Mouse (Mus musculus) granulocyte monocyte progenitor cell, adult 5-6 weeks (primary cell): ENCODE data around the gene Cap2. TPM values are rescaled to one million over a fixed set of nuclear protein-coding genes. Genes with fewer than 3 reads are reported as not detected.

ENCODE experiments used
- ATAC-seq: replicated peaks from 2 replicates; pipeline ENCODE4 v1.8.0; 2016; ENCODE audit warnings: mild to moderate bottlenecking, moderate TSS enrichment, inconsistent platforms; ENCODE audit not compliant: poor library complexity, severe bottlenecking
- total RNA-seq, 2 experiments: library from RNA; stranded (forward) in 1 of 2; stranded (reverse) in 1 of 2; fragments of 200-712, 200-1000 nt in 1 of 2; fragments of >200 nt in 1 of 2; fragmentation: Nextera tagmentation in 1 of 2; gene quantifications; 2 replicates each; pipeline ENCODE4 v1.2.3; 2014 to 2017

Gene Cap2
- total RNA-seq, 2 experiments from 2014 or later, result not detected

DNA sequence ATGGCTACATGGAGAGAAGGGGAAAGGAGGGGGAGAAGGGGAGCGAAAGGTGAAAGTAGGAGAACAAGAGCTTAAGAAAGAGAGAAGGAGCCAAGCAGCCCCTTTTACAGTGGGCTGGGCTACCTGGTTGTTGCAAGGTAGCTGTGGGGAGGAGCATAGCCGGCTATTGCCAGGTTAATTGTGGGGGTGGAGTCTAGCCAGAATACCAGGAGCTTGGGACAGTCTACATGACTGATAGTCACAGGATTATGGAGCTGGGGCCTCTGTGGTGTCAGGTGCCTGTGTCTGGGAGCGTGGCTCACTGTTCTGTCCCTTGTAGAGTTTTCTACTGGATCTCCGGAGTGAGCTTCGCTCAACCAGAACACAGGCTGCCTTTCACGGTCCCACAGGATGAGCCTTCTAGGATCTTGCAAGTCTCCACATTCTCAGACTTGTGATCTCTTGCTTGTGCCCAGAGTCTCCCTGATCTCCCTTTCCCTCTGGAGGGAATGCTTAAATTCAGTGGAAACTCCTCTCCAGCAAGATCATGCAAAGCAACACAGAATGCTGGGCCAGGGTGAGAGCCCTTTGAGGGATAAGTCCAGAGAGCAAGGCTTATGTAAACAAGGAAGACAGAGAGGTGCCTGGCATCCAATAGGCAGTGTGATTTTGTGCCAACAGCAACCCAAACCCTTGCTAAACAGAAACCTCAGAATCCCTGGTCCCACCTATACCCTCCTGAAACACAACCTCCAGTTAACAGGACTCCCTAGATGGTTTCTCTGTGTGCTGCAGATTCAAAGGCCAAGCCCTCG is 119.5 kb downstream of the Cap2 start:
- no peak for ATAC-seq

DNA sequence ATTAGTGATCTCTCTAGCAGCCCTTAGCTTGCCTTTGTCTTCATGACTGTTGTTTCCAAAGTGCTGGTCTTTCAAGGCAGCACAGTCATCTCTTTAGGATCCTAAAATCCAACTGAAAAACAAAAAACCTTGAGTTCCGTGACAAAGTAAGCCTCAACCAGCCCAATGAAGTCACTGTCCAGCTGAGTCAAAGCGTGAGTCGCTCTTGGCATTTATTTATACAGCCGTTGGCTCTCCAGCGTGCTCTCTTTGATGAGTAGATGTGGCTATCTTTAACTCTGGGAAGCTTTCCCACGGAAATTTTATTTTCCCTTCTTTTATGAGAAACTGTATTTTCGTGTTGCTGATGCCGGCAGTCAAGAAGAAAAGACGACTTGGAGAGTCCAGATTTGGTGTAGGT is 125.0 kb downstream of the Cap2 start:
- no peak for ATAC-seq

DNA sequence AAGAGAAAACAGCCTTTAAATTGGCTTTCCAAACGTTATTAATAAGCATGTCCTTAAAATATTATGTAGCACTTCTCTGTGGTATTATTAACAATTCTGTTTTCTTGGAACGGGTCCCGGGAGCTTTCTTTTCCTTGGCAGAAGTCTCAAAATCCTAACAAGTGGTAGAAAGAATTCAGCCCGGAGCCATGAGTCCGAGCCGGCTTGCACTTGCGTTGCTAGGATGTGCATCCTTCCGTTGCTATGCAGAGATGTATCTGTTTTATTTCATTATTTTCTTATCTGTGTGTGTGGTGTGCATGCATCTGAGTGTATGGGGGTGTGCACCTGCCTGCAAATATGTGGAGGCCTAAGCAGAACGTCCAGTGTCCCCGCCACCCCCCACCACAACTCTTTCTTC is 126.2 kb downstream of the Cap2 start:
- no peak for ATAC-seq

DNA sequence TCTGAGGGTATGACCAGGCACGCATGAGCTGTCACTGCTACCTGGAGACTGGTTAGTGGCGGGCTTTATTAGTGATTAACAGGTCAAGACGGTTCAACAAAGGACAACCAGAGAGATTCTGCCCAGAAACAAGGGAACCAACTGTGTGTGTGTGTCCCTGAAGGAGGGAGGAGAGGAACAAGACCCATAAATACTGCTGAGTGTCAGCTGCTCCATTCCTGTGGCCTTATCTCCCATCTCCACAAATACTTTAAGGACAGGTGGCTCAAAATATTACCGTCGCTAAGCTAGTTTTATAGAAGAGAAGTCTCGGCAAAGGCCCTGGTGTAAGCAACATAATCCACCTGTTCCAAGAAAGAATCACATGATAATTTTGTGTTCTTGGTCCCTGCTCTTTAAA is 127.7 kb downstream of the Cap2 start:
- ATAC-seq, result no peak

DNA sequence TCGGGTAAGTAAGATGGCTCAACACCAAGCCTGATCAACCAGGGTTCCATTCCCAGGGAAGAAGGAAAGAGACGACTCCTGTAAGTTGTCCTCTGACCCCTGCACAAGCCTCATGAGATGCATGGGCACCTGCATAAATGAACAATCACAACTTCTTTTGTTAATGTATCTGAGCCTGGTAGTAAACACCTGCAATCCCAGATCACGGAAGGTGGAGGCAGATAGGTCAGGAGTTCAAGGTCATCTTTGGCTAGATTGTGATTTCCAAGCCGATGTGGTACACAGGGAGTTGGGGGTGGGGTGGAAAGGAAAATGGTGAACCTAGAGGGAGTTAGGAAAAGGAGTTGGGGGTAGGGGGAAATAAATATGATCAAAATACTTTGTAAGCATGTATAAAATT is 131.1 kb downstream of the Cap2 start:
- no peak for ATAC-seq

DNA sequence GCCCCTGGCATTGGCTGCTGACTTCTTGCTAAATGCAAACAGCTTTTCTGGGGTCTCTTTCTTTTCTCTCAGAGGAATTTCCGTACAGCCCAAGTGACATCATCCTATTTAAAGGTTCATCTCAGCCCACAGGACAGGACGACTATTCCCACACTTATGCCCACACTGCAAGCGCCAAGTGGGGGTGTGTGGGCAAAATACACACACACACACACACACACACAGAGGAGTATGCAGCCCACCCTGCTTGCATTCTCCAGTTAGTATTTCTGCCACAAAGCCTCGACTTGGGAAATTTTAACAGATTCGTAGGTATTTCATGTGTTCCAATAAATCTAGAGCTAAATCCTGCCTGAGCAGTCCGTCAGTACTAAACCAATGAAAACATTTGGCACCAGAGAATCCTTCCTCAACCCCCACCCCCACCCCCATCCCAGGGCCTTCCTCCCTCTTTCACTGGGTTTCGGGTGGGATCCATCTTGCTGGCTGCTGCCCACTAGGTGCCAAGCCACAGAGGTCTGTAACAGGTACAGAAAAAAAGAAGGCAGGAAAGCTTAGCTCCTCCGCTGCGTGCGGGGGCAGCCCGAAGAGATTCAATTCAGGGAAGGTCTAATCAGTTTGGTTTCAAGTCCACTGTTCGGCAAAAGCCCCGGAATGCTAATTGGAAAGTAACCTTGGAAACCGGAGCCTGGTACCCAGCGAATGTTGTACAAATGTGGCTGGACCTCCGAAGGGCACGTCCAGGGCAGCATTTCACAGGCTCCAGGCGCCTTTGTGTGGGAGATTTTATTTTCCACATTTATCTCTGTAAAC is 131.9 kb downstream of the Cap2 start:
- ATAC-seq, result no peak

DNA sequence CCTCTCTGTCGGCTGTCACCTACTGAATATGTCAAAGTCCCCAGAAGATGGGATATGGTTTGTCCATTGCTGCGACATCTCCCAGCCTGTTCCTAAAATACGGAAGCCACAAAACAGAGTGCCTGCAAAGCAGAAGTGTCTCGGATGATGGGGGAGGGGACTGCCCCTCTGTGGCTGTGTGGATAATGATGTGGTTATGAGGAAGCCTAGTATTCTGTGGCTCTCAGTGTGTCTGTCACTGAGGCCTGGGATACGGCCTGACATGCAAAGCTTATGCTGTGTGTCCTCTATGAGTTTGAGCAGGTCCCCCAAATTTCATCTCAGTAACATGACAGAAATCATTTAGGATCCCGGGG is 132.5 kb downstream of the Cap2 start:
- peak; percentile 99 for ATAC-seq

DNA sequence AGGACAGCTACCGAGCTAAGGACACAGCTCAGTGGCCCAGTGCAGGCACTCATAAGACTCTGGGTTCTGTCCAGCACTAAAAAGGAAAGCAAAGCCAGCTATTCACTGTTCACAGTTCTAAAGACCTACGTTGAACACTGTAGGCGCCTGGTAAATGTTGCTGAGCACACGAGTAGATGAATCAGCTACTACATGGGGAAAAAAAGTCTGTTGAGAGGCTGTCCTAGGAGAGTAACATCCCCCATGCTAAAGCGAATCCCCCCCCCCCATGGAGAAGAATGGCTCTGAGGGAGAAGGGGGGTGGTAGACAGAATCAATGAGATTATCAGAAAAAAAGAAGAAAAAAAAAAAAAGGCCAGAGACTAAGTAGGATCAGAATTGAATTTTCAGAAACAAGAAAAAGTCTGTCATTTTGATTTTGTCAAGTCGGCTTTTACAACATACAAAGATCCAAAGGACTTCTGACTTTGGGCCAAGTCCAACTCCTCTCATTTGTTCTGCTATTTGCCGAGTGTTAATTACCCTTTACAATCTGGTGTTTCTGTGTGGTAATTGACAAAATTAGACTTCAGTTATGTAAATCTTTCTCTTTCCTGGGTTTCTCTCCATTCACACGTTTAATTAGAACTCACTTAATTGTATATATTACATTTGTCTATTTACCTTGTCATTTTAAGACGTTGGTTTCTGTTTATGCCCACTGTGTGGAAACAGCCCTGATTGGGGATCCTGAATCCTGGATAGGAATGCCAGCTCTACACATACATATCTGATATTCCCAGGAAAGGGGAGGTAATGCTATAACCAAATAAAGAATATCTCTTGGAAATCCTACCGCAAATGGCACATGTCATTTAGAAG is 139.2 kb downstream of the Cap2 start:
- no peak for ATAC-seq

DNA sequence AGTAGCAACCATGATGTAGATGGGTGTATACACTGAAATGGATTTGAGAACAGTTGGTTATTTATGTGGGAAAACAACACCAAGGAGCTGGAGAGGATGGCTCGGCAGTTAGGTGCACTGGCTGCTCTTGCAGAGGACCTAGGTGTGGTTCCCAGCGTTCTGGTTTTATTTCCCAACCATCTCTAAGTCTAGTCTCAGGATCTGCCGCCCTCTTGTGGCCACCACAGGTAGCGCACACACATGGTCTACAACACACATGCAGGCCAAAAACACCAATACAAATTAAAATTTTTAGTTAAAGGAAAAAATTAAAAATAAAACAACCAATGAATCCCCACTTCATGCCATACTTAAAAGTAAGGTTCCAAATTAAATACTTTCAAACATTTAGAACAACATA is 140.7 kb downstream of the Cap2 start:
- ATAC-seq, result no peak

DNA sequence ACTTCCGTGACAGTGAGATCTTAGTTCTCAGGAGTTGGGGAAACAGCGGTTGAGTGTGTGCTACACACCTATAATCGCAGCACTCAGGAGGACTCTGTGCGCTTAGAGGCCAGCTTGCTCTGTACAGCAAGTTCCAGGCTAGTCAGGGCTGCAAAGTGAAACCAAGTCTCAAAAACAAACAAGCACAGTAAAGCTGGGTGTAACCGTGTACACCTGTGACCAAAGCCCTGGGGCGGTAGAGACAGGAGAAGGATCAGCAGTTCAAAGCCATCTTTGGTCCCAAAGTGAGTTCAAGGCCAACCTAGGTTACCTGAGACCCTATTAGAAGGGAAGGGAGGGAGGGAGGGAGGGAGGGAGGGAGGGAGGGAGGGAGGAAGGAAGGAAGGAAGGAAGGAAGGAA is 142.5 kb downstream of the Cap2 start:
- no peak for ATAC-seq

DNA sequence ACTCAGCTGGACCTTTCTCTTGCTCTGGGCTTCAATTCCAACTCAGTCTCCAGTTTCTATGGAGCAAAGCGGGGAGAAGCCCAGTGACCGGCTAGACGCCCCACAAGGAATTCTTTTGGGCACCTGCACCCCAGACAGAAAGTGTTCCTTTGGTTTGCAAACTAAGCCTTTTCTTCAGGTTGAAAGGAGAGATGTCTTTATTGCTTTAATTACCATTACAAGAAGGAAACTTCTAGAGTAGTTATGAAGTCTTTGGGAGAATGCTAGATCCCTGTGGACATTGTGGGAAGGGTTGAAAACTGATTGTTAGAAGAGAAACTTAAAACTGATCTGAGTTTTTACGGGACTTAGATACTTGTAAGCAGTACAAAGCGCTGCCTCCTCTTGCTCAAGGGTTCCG is 143.8 kb downstream of the Cap2 start:
- no peak for ATAC-seq

DNA sequence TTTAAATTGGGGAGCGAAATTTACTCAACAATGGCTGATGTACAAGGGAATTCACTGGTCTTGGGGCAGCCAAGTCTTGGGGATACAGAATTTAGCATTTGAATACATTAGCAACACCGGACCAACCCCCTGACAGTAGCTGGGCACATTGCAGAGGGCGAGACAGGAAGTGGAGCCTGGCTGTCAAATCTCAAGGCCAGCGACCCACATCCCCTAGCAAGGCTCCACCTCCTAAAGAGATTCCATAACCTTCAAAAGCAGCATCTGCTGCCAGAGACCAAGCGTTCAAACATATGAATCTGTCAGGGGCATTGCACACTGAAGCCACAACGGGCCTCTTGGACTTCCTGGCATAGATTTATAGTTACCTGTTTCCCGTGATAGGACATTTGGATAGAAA is 150.2 kb downstream of the Cap2 start:
- no peak for ATAC-seq

DNA sequence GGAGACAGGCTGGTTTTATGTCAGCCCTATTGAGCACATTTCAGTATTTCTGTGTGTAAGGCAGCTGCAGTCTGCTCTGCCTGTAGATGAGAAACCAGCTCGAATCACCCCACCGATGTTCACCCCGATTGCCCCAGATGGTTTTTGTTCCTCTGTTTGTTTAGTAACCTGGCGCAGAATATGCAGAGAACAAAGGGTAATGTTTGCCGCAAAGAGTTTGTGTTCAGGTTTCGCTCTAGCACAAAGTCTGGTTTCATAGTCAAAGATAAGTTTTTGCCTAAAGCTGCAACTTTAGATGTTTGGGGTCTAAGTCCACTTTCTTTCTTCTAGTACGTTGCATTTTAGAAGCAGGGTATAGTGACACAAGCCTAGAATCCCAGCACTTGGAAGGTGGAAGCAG is 151.0 kb downstream of the Cap2 start:
- no peak for ATAC-seq

DNA sequence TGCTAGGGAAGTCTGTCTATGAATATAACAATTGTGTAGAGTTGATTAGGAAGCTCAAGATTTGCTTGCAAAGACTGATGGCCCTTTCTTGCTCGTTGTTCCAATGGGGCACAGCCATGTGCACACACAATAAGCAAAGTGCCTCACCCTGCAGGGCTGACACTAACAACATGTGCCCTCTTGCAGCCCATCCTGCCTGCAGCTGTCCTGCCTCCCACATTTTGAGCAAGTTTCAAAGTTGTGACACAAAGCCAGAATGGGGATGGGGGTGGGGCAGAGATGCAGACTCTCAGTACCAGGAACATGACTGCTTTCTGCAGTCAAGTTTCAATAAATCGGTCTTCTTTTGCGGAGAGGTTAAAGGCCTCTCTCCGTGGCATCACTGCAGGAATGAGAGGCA is 152.0 kb downstream of the Cap2 start:
- ATAC-seq, result no peak

DNA sequence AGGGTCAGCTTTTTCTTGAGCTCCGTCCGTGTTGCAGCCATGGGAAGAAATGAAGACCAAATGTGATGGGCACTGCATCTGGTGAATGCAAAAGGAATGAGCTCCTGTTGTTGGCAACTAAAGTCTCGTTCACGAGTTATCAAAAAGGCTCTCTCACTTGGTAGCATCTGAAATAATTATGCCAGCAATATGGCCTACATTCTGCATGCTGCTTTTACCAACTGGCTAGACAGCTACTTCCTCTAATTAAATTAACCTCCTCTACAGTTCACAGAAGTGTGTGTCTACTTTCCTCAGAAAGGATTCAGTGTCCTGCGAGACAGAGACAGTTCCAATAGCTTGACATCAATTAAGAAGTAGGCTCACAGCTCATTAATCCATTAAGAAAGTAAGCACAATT is 152.9 kb downstream of the Cap2 start:
- no peak for ATAC-seq

DNA sequence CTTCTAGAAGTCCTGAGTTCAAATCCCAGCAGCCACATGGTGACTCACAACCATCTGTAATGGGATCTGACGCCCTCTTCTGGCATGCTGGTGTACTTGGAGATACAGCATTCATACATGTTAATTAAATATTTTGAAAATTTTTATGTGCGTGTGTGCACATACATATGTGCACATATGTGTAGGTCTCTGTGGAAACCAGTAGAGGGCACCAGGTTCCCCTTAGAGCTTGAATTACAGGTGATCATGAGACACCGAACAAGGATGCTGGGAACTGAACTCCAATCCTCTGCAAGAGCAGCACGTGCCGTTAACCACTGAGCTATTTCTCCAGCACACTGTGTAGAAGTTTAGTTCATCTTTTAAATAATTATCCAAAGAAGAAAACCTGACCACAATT is 157.6 kb downstream of the Cap2 start:
- no peak for ATAC-seq

DNA sequence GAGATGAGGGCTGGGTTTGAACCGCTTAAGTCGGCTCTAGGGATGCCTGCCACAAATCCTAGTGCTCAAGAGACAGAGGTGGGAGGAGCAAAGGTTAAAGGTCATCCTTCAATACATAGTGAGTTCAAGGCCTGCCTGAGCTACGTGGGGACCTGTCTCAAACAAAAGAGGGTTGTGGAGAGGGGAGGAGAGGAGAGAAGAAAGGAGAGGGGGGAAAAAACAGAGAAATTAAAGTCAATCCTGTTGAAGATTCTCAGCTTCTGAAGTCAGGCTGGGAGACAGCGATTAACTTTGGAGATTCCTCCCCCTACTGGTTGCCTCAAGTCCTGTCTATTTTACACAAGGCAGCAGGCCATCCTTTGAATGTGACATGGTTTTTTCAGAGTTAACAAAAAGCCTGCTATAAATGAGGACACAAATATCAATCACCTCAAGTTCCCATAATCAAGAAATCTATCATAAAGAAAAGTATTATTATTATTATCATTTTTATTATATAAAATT is 161.9 kb downstream of the Cap2 start:
- ATAC-seq, result peak; percentile 58

DNA sequence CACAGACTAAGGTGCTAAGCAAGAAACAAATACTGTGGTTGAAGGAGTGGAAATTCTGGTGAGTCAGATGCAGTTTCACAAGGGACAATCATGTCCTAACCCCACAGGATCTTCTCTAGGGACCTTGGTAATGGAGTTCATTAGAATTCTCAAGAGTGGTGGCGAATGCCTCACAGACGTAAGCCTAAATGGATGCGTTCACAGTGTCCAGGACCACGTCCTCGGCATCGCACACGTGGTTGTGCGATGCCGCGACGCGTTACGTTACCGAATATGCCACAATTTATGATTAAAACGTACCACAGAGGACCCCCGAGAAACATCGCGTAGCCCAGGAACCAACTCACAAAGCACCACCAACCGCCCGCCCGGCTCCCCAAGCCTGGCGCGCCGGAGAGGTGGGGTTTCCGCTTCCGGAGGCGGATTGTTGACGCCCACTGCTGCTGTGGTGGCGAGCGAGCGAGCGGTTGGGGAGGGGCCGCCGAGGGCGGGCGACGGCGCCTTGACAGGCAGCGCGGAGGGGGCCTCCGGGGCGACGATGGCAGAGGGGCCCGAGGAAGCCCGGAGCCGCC is 167.5 kb downstream of the Cap2 start, which contains the start of gene Fam8a1:
Gene Fam8a1, plus strand, starts transcription at position 475 of the 572 bp plus-strand sequence.
- ATAC-seq, result peak; percentile 97

DNA sequence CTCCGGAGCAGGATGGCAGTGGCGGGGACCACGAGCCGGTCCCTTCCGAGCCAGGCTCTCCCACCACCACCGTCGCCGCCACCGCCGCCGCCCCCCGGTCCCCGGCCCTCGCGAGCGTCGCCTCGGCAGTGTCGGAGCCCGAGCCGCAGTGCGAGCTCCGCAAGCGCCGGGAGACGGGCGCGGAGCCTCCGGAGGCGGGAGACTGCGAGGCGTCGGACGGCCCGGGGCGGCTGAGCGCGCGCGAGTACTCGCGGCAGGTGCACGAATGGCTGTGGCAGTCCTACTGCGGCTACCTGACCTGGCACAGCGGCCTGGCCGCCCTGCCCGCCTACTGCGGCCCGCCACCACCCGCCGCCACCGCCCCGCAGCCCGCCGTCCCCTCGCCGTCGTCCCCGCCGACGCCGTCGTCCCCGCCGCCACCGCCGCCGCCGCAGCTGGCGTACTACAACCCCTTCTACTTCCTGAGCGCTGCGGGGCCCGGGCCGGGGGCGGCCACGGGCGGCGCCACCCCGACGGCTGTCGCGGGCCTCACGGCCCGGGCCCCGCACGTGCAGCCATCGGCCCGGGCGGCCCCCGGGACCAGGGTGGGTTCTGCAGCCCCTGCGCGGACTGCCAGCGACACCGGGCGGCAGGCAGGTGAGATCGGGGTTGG is 168.1 kb downstream of the Cap2 start:
- peak; percentile 27; the same call in 1 of the 2 replicates for ATAC-seq

DNA sequence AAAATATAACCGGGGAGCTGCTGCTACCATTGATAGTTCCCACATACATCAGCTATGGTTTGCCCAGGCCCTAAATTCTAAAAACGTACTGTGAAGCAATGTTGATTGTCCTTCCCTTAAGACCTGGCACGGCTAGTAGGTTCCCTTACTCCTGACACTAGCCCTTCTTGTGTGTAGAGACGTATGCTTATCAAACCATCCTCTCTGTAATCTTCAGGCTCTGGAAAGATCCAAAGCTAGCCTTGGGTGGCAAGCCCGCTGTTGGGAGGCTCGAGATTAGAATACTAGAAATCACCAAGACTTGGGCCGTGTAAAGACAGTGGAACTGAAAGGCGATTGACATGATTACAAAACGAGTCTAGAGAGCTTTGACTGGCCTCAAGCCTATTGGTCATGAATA is 168.9 kb downstream of the Cap2 start:
- ATAC-seq, result no peak
